17 mouse cellular contexts compared by ENCODE assay signal in the genomic region with DNA sequence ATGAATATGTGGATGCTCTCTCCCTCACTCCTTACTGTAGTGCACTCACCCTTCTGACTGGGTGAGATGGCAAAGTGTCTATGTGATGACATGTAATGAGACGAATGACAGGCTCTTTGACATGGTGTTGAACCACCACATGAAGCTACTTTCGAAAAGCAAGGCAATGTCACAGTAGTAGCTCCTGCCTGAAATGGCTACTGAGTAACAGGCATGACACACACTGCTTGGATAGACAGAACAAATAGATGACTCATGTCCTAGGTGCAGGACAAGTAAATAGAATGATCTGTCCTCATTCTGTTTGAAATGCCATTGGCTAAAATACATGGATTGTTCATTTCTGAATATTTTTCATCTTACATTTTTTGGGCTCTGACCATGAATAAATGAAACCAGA.
"Had no signal": no experiment of that assay in that cellular context is flagged by ENCODE, and none has a peak within 500 bp of the region (broad histone marks: within the 10 kb centered on the region; RNA-seq: fewer than 3 reads in every experiment).

No protein-coding gene starts in this region.

- H3K4me2 ChIP-seq: lung, embryonic 15.5 days; midbrain, embryonic 11.5 days; midbrain, embryonic 13.5 days; midbrain, embryonic 15.5 days; neural tube, embryonic 12.5 days; stomach, embryonic 15.5 days had no signal

- H3K9ac ChIP-seq: lung, embryonic 15.5 days; midbrain, embryonic 13.5 days; midbrain, embryonic 15.5 days; neural tube, embryonic 12.5 days; stomach, embryonic 15.5 days had no signal

- H3K4me3 ChIP-seq: lung, embryonic 15.5 days; megakaryocyte, embryonic 14.5 days; midbrain, embryonic 13.5 days; midbrain, embryonic 15.5 days; neural tube, embryonic 12.5 days; stomach, embryonic 15.5 days had no signal

- H3K36me3 ChIP-seq: lung, embryonic 15.5 days; midbrain, embryonic 13.5 days; midbrain, embryonic 15.5 days; neural tube, embryonic 12.5 days; stomach, embryonic 15.5 days had no signal

- DNase-seq: lung, adult 2 months; lung, postnatal 14 days; lung, postnatal 36 days; right cerebral cortex, postnatal 14 days; thymus, adult 2 months; thymus, postnatal 25 days; thymus, postnatal 4 days had no signal

- H3K27ac ChIP-seq: lung, embryonic 15.5 days; macrophage; midbrain, embryonic 13.5 days; midbrain, embryonic 15.5 days; neural tube, embryonic 12.5 days; stomach, embryonic 15.5 days; stomach, postnatal 0 days had no signal

- H3K9me3 ChIP-seq: lung, embryonic 15.5 days; megakaryocyte, embryonic 14.5 days; midbrain, embryonic 13.5 days; midbrain, embryonic 15.5 days; neural tube, embryonic 12.5 days; stomach, embryonic 15.5 days had no signal

- ATAC-seq: lung, postnatal 0 days; midbrain, embryonic 13.5 days; midbrain, embryonic 15.5 days had no signal

- H3K4me1 ChIP-seq: lung, embryonic 15.5 days; megakaryocyte, embryonic 14.5 days; neural tube, embryonic 12.5 days; stomach, embryonic 15.5 days had no signal

- H3K27me3 ChIP-seq: lung, embryonic 15.5 days; megakaryocyte, embryonic 14.5 days; midbrain, embryonic 13.5 days; midbrain, embryonic 15.5 days; neural tube, embryonic 12.5 days; stomach, embryonic 15.5 days had no signal
